Comparison of ENCODE assay signal across 8 mouse cellular contexts in the genomic region with DNA sequence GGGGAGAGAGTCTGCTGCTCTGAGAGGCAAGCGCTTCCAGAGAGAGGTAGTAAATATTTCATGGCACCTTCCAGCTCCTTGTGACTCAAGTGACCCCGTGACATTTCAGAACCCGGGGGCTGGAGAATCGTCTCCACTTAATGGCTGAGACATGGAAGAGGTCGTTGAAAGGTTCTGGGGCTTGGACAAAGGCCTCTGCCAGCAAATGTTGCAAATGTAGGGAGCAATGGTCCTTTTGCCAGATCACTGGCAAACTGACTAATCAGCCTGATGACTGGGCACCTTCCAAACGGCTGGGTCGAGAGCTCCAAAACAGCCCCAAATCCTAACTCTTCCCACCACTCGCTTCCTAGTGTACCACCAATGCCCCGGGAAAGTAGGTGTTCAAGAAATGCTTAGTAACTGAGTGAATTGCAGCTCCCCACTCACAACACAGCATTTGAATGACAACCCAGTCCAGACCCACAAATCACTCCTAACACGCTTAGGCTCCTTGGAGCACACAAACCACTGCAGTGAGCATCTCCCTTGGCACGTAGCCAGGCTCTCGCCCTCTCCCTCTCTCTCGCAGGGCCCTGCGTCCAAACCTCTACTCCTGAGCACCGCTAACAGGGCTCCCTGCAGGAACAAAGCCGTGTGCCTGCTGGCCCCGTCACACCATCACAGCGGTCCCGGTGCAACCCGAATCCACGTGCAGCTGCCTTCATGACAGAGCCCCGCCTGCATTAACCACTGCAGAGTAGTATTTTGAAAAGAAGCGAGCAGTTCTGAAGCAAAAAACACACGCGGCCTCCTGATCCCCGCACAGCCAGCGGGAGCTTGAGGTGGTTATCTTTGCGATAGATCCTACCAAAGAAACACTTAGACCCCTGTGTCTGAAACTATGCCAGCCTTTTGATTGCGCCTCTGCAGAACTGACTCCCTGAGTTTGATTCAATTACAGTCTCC. TPM values are rescaled to one million over a fixed set of nuclear protein-coding genes. Genes with fewer than 3 reads are reported as not detected.
A peak's percentile ranks its signal among the peaks of the same experiment; 100 is the strongest.
DNase-seq lines count a peak whose midpoint lies in the region; ATAC-seq and TF ChIP-seq lines count a peak whose summit lies in the region.

No protein-coding gene starts in this region.

- no peaks in the 10 kb centered on the region for H3K9me3 ChIP-seq in lung, embryonic 14.5 days (ENCODE audit: low read depth, low read length)
- H3K9me3 ChIP-seq in lung, postnatal 0 days (ENCODE audit: low read length) = no peaks in the 10 kb centered on the region
- no peaks in the 10 kb centered on the region for H3K9me3 ChIP-seq in hindbrain, embryonic 13.5 days
- H3K9me3 ChIP-seq in neural tube, embryonic 13.5 days = no peaks in the 10 kb centered on the region

- no peak overlapping the region for H3K4me3 ChIP-seq in lung, embryonic 14.5 days (ENCODE audit: low read depth, low read length)
- no peak overlapping the region for H3K4me3 ChIP-seq in lung, postnatal 0 days (ENCODE audit: low read depth, low read length)
- peak overlapping the region; percentile 68 for H3K4me3 ChIP-seq in hindbrain, embryonic 13.5 days
- peak overlapping the region; percentile 70 for H3K4me3 ChIP-seq in neural tube, embryonic 13.5 days
- no peak overlapping the region for H3K4me3 ChIP-seq in thymus, adult 2 months (ENCODE audit: control insufficient read depth, insufficient read depth, low read length)

- WGBS in lung, embryonic 14.5 days = 9% methylated on average over 29 of the region's 29 CpGs
- WGBS in lung, postnatal 0 days = 15% methylated on average over 29 of the region's 29 CpGs
- WGBS in hindbrain, embryonic 13.5 days = 8% methylated on average over 29 of the region's 29 CpGs
- WGBS in neural tube, embryonic 13.5 days = 6% methylated on average over 29 of the region's 29 CpGs
- WGBS in thymus, adult 2 months = 12% methylated on average over 29 of the region's 29 CpGs

- ATAC-seq in lung, embryonic 14.5 days (ENCODE audit: insufficient read depth) = no peak
- ATAC-seq in lung, postnatal 0 days = no peak
- ATAC-seq in hindbrain, embryonic 13.5 days (ENCODE audit: low FRiP score) = no peak
- no peak for ATAC-seq in neural tube, embryonic 13.5 days (ENCODE audit: low read depth)

- no peak overlapping the region for H3K27ac ChIP-seq in lung, embryonic 14.5 days (ENCODE audit: low read depth)
- no peak overlapping the region for H3K27ac ChIP-seq in lung, postnatal 0 days (ENCODE audit: low read length)
- H3K27ac ChIP-seq in hindbrain, embryonic 13.5 days = peak overlapping the region; percentile 66
- H3K27ac ChIP-seq in neural tube, embryonic 13.5 days (replicated peaks) = peak overlapping the region; percentile 86; the same call in 1 of the 2 replicates
- H3K27ac ChIP-seq in thymus, adult 2 months (ENCODE audit: control insufficient read depth, insufficient read depth, low read length) = no peak overlapping the region

- no peak overlapping the region for H3K4me2 ChIP-seq in lung, embryonic 14.5 days
- H3K4me2 ChIP-seq in lung, postnatal 0 days (replicated peaks; ENCODE audit: low read depth, low read length) = no peak overlapping the region
- peak overlapping the region; percentile 98 for H3K4me2 ChIP-seq in hindbrain, embryonic 13.5 days
- peak overlapping the region; percentile 99 for H3K4me2 ChIP-seq in neural tube, embryonic 13.5 days

- TF ChIP-seq EP300 in lung, postnatal 0 days (IDR thresholded peaks at IDR 0.05) = no peak

- no peak for TF ChIP-seq POLR2A in thymus, adult 2 months (IDR thresholded peaks at IDR 0.05; ENCODE audit: control insufficient read depth, extremely low read depth, insufficient read depth, low read length, poor library complexity)

- no peak for TF ChIP-seq CTCF in lung, embryonic 14.5 days (IDR thresholded peaks at IDR 0.05; ENCODE audit: low read depth)
- no peak for TF ChIP-seq CTCF in lung, postnatal 0 days (IDR thresholded peaks at IDR 0.05)
- no peak for TF ChIP-seq CTCF in thymus, adult 2 months (IDR thresholded peaks at IDR 0.05; ENCODE audit: borderline replicate concordance, control insufficient read depth, extremely low read depth, insufficient read depth, low read length, poor library complexity)

- H3K36me3 ChIP-seq in lung, embryonic 14.5 days (ENCODE audit: insufficient read depth) = no peaks in the 10 kb centered on the region
- H3K36me3 ChIP-seq in lung, postnatal 0 days (ENCODE audit: insufficient read depth, low read length) = no peaks in the 10 kb centered on the region
- no peaks in the 10 kb centered on the region for H3K36me3 ChIP-seq in hindbrain, embryonic 13.5 days
- H3K36me3 ChIP-seq in neural tube, embryonic 13.5 days = no peaks in the 10 kb centered on the region
- H3K36me3 ChIP-seq in thymus, adult 2 months (ENCODE audit: control insufficient read depth, insufficient read depth, low read length) = no peaks in the 10 kb centered on the region

- no peak overlapping the region for H3K9ac ChIP-seq in lung, embryonic 14.5 days
- no peak overlapping the region for H3K9ac ChIP-seq in lung, postnatal 0 days (replicated peaks; ENCODE audit: low read depth)
- peak overlapping the region; percentile 86 for H3K9ac ChIP-seq in hindbrain, embryonic 13.5 days
- peak overlapping the region; percentile 94 for H3K9ac ChIP-seq in neural tube, embryonic 13.5 days

- no peaks in the 10 kb centered on the region for H3K4me1 ChIP-seq in lung, embryonic 14.5 days (ENCODE audit: insufficient read depth)
- H3K4me1 ChIP-seq in lung, postnatal 0 days (ENCODE audit: insufficient read depth, low read depth, low read length) = peaks cover 12% of the 10 kb centered on the region
- H3K4me1 ChIP-seq in hindbrain, embryonic 13.5 days (replicated peaks) = peaks cover 58% of the 10 kb centered on the region
- H3K4me1 ChIP-seq in neural tube, embryonic 13.5 days (replicated peaks) = peaks cover 57% of the 10 kb centered on the region
- peaks cover 22% of the 10 kb centered on the region for H3K4me1 ChIP-seq in thymus, adult 2 months (replicated peaks; ENCODE audit: control insufficient read depth, insufficient read depth, low read length)

- peaks cover 53% of the 10 kb centered on the region for H3K27me3 ChIP-seq in lung, embryonic 14.5 days (ENCODE audit: insufficient read depth, low read length)
- H3K27me3 ChIP-seq in lung, postnatal 0 days (replicated peaks; ENCODE audit: insufficient read depth, low read length) = peaks cover 30% of the 10 kb centered on the region
- peaks cover 78% of the 10 kb centered on the region for H3K27me3 ChIP-seq in hindbrain, embryonic 13.5 days
- peaks cover 24% of the 10 kb centered on the region for H3K27me3 ChIP-seq in neural tube, embryonic 13.5 days
- peaks cover 21% of the 10 kb centered on the region for H3K27me3 ChIP-seq in thymus, adult 2 months (ENCODE audit: control insufficient read depth, insufficient read depth, low read length)

- peak; percentile 55 to 67 for DNase-seq in cerebellum, adult 18-20 months
- DNase-seq in cerebellum, adult 11 months = no peak
- DNase-seq in lung, embryonic 14.5 days = peak; percentile 65
- DNase-seq in lung, postnatal 0 days (ENCODE audit: low spot score) = no peak
- DNase-seq in spleen, postnatal 36 days (ENCODE audit: low spot score in 2 of 2) = no peak
- no peak for DNase-seq in thymus, adult 2 months

RNA-seq across cellular contexts. Expression of a gene that starts 2.0 kb away (rescaled TPM):
- 2.4 and 2.6 TPM in 2 replicates for polyA plus RNA-seq in lung, embryonic 14.5 days (2014; fragmentation: Nextera tagmentation; extraction: Ambion mirVana)
- polyA plus RNA-seq in lung, postnatal 0 days (2015; fragmentation: Nextera tagmentation; extraction: Ambion mirVana) = 0.90 and 1.1 TPM in 2 replicates
- 12.4 and 13.0 TPM in 2 replicates for polyA plus RNA-seq in hindbrain, embryonic 13.5 days (2015; fragmentation: Nextera tagmentation; extraction: Ambion mirVana)
- 24.3 and 27.7 TPM in 2 replicates for polyA plus RNA-seq in neural tube, embryonic 13.5 days (2015; fragmentation: Nextera tagmentation; extraction: Ambion mirVana)
- polyA plus RNA-seq in thymus, adult 2 months (2012; rRNA removed) = 0.50 and 0.58 TPM in 2 replicates

RNA-seq across cellular contexts. Expression of a gene that starts 34.2 kb away (rescaled TPM):
- polyA plus RNA-seq in lung, embryonic 14.5 days (2014; fragmentation: Nextera tagmentation; extraction: Ambion mirVana) = 72.4 and 81.1 TPM in 2 replicates
- 15.0 and 17.5 TPM in 2 replicates for polyA plus RNA-seq in lung, postnatal 0 days (2015; fragmentation: Nextera tagmentation; extraction: Ambion mirVana)
- polyA plus RNA-seq in hindbrain, embryonic 13.5 days (2015; fragmentation: Nextera tagmentation; extraction: Ambion mirVana) = 22.3 and 27.2 TPM in 2 replicates
- 32.1 and 33.5 TPM in 2 replicates for polyA plus RNA-seq in neural tube, embryonic 13.5 days (2015; fragmentation: Nextera tagmentation; extraction: Ambion mirVana)
- 95.0 and 98.5 TPM in 2 replicates for polyA plus RNA-seq in thymus, adult 2 months (2012; rRNA removed)

RNA-seq across cellular contexts. Expression of a gene that starts 43.5 kb away (rescaled TPM):
- polyA plus RNA-seq in lung, embryonic 14.5 days (2014; fragmentation: Nextera tagmentation; extraction: Ambion mirVana) = 111 TPM in 2 replicates
- polyA plus RNA-seq in lung, postnatal 0 days (2015; fragmentation: Nextera tagmentation; extraction: Ambion mirVana) = 77.6 and 78.8 TPM in 2 replicates
- polyA plus RNA-seq in hindbrain, embryonic 13.5 days (2015; fragmentation: Nextera tagmentation; extraction: Ambion mirVana) = 103 and 105 TPM in 2 replicates
- 123 and 138 TPM in 2 replicates for polyA plus RNA-seq in neural tube, embryonic 13.5 days (2015; fragmentation: Nextera tagmentation; extraction: Ambion mirVana)
- 166 and 189 TPM in 2 replicates for polyA plus RNA-seq in thymus, adult 2 months (2012; rRNA removed)

RNA-seq across cellular contexts. Expression of a gene that starts 57.4 kb away (rescaled TPM):
- 41.9 and 45.4 TPM in 2 replicates for polyA plus RNA-seq in lung, embryonic 14.5 days (2014; fragmentation: Nextera tagmentation; extraction: Ambion mirVana)
- polyA plus RNA-seq in lung, postnatal 0 days (2015; fragmentation: Nextera tagmentation; extraction: Ambion mirVana) = 21.8 and 24.8 TPM in 2 replicates
- polyA plus RNA-seq in hindbrain, embryonic 13.5 days (2015; fragmentation: Nextera tagmentation; extraction: Ambion mirVana) = 36.7 and 38.0 TPM in 2 replicates
- 37.2 and 39.3 TPM in 2 replicates for polyA plus RNA-seq in neural tube, embryonic 13.5 days (2015; fragmentation: Nextera tagmentation; extraction: Ambion mirVana)
- 67.3 and 68.6 TPM in 2 replicates for polyA plus RNA-seq in thymus, adult 2 months (2012; rRNA removed)

Comparison
In these comparisons a context has a peak if more than half of its experiments do, and no peak if none do; other contexts are left out.
1. DNase-seq: peak in cerebellum, adult 18-20 months (2 of 2) and lung, embryonic 14.5 days (single experiment); none in cerebellum, adult 11 months (single experiment), lung, postnatal 0 days (single experiment), spleen, postnatal 36 days (0 of 2) and thymus, adult 2 months (single experiment).
2. H3K27ac ChIP-seq: peak in hindbrain, embryonic 13.5 days (single experiment) and neural tube, embryonic 13.5 days (single experiment); none in lung, embryonic 14.5 days (single experiment), lung, postnatal 0 days (single experiment) and thymus, adult 2 months (single experiment).
3. H3K4me2 ChIP-seq: peak in hindbrain, embryonic 13.5 days (single experiment) and neural tube, embryonic 13.5 days (single experiment); none in lung, embryonic 14.5 days (single experiment) and lung, postnatal 0 days (single experiment).
4. H3K4me3 ChIP-seq: peak in hindbrain, embryonic 13.5 days (single experiment) and neural tube, embryonic 13.5 days (single experiment); none in lung, embryonic 14.5 days (single experiment), lung, postnatal 0 days (single experiment) and thymus, adult 2 months (single experiment).
5. H3K9ac ChIP-seq: peak in hindbrain, embryonic 13.5 days (single experiment) and neural tube, embryonic 13.5 days (single experiment); none in lung, embryonic 14.5 days (single experiment) and lung, postnatal 0 days (single experiment).